Mouse (Mus musculus): ENCODE measurements around the gene Npy1r.

GRCm38 (mm10) chr8:66698011-66698410, 1.0 kb downstream of the Npy1r start:
- TF ChIP-seq CTCF (IDR thresholded peaks at IDR 0.05; ENCODE audit: extremely low read depth, insufficient read depth, insufficient read length, insufficient replicate concordance) (no peak), POLR2A (IDR thresholded peaks at IDR 0.05; ENCODE audit: low read depth, low read length) (no peak)
